Mouse (Mus musculus): ENCODE data around the gene Gdf3.
"Not testable (repeated sequence)": the region's sequence is repeated elsewhere in the genome, so short reads cannot be mapped to it uniquely, and the experiment has no call there.

The Gdf3 gene

GRCm38 (mm10) chr6:122609771-122610170, at the start of gene Gdf3:
Gene Gdf3 (minus strand): TSS chr6:122610087.
- no peak for DNase-seq (ENCODE audit: low read depth)

- DNase-seq (ENCODE audit: low read depth) = peak; percentile 73
Observed at GRCm38 (mm10) chr6:122659567-122659966, 49.7 kb upstream of the Gdf3 start.

GRCm38 (mm10) chr6:122657630-122658029, 47.7 kb upstream of the Gdf3 start:
- DNase-seq (ENCODE audit: low read depth) = no peak

- DNase-seq (ENCODE audit: low read depth) = peak; percentile 22
Observed at GRCm38 (mm10) chr6:122654301-122654700, 44.4 kb upstream of the Gdf3 start.

GRCm38 (mm10) chr6:122650398-122650980, 40.6 kb upstream of the Gdf3 start:
- DNase-seq (ENCODE audit: low read depth) = no peak

GRCm38 (mm10) chr6:122649903-122650302, 40.0 kb upstream of the Gdf3 start:
- DNase-seq (ENCODE audit: low read depth) = no peak

- DNase-seq (ENCODE audit: low read depth) = not testable (repeated sequence)
Observed at GRCm38 (mm10) chr6:122644196-122644595, 34.3 kb upstream of the Gdf3 start.

- DNase-seq (ENCODE audit: low read depth) = not testable (repeated sequence)
Observed at GRCm38 (mm10) chr6:122637566-122637965, 27.7 kb upstream of the Gdf3 start.

GRCm38 (mm10) chr6:122636666-122637065, 26.8 kb upstream of the Gdf3 start:
- peak; percentile 11 for DNase-seq (ENCODE audit: low read depth)

GRCm38 (mm10) chr6:122635315-122635714, 25.4 kb upstream of the Gdf3 start:
- peak; percentile 62 for DNase-seq (ENCODE audit: low read depth)

GRCm38 (mm10) chr6:122633411-122633810, 23.5 kb upstream of the Gdf3 start:
- peak; percentile 25 for DNase-seq (ENCODE audit: low read depth)

- no peak for DNase-seq (ENCODE audit: low read depth)
Observed at GRCm38 (mm10) chr6:122627469-122628108, 17.7 kb upstream of the Gdf3 start.

- no peak for DNase-seq (ENCODE audit: low read depth)
Observed at GRCm38 (mm10) chr6:122626110-122626509, 16.2 kb upstream of the Gdf3 start, which contains the start of gene Dppa3. Gene Dppa3 (plus strand): TSS chr6:122626410.

GRCm38 (mm10) chr6:122625156-122625555, 15.3 kb upstream of the Gdf3 start:
- DNase-seq (ENCODE audit: low read depth) = no peak

GRCm38 (mm10) chr6:122624480-122624879, 14.6 kb upstream of the Gdf3 start:
- no peak for DNase-seq (ENCODE audit: low read depth)

GRCm38 (mm10) chr6:122621066-122621465, 11.2 kb upstream of the Gdf3 start:
- DNase-seq (ENCODE audit: low read depth) = no peak

- no peak for DNase-seq (ENCODE audit: low read depth)
Observed at GRCm38 (mm10) chr6:122616022-122616421, 6.1 kb upstream of the Gdf3 start.

- DNase-seq (ENCODE audit: low read depth) = peak; percentile 37
Observed at GRCm38 (mm10) chr6:122614047-122614446, 4.2 kb upstream of the Gdf3 start.

GRCm38 (mm10) chr6:122612426-122612825, 2.5 kb upstream of the Gdf3 start:
- DNase-seq (ENCODE audit: low read depth) = no peak

GRCm38 (mm10) chr6:122609377-122609728, 534 bp downstream of the Gdf3 start:
- no peak for DNase-seq (ENCODE audit: low read depth)

GRCm38 (mm10) chr6:122608434-122609376, 1.2 kb downstream of the Gdf3 start:
- peak; percentile 28 for DNase-seq (ENCODE audit: low read depth)

GRCm38 (mm10) chr6:122607700-122608099, 2.2 kb downstream of the Gdf3 start:
- no peak for DNase-seq (ENCODE audit: low read depth)

- no peak for DNase-seq (ENCODE audit: low read depth)
Observed at GRCm38 (mm10) chr6:122606661-122607060, 3.2 kb downstream of the Gdf3 start.
